Mouse (Mus musculus): ENCODE data around the gene Pofut2.

Gene Pofut2

DNA sequence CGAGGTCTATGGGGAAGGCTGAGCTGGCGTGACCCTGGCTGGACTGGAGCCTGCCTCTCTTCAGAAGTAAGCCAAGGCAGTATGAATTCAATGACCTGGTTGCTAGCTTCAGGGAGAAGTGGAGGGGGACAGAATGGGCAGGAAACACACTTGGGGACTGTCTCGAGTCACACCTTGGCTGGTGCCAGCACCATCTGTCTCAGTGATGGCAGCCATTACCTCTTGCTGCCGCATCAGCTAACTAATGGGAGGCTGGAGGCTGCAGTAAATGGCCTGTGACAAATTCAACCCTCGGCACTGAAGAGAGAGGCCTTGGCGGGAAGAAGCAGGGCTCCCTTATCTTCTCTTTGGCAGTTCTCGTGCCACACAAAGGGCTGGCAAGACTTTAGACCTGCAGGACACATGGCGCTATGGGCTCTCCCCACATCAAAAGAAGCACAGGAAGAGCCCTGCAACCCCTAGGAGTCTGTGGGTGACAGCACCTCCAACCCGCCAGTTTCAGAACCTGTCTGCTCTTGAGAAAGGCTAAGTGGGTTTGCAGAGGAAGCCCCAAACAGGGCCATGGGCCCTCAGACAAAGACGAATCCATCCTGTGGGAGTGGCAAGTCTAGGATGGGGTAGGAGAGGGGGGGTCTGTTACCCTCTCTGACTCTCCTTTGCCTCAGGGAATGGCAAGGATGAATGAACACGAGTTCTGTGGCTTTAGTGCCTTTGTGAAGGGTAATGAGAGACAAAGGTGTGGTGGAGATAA lies 14.1 kb downstream of the Pofut2 start:
- DNase-seq: peak; percentile 92 to 95

DNA sequence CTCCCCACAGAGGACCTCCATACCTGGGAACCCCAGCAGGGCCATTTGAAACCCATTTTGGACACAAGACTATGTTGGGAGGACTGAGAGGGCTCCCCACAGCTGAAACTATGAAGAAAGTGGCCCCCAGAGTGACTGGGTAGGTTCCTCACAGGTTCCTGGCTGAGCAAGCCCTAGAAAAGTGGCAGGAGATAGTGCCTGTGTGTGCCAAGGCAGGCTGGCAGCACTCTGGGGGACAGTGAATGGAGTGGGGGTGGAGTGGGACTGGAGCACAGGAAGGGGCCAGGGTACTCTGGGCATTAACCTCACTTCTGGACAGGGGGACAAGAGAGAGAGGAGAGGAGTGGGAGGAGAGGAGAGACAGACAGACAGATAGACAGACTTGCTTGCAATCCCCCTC lies 14.8 kb downstream of the Pofut2 start:
- peak; percentile 52 to 57 for DNase-seq

DNA sequence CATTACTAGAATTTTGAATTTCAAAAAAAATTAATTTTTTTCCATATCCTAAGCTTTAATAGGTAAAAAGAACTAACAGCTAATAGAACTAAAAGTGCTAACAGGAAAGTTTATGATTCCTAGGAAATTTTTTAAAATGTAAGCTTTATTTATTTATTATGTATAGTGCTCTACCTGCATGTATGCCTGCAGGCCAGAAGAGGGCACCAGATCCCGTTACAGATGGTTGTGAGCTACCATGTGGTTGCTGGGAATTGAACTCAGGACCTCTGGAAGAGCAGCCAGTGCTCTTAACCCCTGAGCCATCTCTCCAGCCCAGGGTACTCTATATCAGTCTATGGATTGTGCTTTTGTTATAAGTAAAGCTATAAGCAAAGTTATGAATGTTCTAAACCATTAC lies 23.1 kb downstream of the Pofut2 start:
- DNase-seq: peak in 1 of 2 experiments; percentile 6

DNA sequence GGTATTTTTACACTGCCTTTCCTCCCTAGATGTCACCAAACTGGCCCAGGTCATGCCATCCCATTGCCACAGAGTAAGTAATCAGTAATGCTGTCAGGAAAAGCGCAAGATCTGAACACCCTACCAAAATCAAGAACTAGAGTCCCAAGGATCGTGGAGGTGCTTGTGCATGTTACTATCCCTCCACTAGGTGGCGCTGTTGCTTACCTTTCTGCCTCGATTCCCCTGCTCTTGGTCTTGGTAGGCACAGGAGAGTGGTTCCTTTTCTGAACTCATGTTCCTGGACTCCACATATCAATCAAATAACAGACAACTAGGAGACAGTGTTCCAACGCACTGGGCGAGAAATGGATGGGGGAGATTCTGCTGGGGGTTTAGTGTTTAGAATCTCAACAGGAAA lies 23.8 kb downstream of the Pofut2 start:
- peak; percentile 88 to 92 for DNase-seq

DNA sequence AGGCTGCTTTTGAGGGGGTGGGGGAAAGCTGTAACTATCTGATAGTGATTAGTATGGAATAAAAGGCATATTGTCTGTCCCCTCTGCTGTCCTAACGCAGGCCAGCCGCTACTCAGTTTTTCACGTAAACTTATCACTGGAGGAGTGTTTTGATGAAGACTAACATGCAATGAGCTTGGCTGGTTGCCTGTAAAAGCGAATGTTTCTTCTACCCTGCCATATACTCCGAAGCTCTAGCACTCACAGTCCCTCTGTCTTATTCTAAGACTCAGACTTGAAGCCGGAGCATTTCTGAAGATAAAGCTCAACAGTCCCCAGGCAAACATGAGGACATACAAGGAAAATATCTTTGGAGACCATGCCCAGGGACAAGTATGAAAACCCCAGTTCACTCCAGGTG lies 25.8 kb downstream of the Pofut2 start:
- DNase-seq: no peak

DNA sequence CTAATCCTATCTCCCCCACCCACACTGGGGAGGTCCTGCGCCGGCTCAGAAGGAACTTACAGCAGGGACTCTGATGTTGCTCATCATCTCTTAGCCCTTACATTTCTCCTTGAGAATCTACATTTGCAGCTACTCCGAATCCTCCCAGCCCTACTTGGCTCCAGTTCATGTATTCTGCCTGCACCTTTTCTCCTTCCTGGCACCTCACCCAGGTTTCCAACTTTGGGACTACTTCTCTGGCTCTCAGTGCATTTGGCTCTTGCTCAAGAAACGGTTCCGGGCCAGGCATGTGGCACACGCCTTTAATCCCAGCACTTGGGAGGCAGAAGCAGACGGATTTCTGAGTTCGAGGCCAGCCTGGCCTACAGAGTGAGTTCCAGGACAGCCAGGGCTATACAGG lies 28.6 kb downstream of the Pofut2 start:
- peak in 1 of 2 experiments; percentile 42 for DNase-seq

DNA sequence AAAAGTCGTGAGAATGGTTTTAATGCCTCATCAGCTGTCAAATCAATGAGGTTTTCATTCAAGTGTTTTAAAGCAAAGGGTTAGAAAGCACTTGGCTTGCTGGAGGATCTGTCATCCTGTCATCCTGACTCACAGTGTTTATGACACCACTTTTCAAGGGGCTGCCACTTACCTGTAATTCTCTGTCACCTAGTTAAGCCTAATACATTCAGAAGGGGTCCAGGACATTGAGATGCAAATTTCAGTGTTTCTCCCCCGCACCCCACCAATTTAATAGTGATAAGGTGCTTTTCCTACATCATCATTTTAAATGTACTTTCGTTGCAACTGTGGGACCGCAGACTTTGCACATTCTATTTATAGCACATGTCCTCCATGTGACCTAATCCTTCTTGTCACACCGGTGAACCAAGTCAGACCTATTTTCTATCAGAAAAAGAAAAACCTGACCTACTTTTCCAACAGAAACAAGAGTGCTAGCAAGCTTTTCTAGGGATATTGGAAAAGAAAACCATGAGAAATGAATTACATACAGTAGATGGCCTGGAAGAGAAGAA lies 29.7 kb downstream of the Pofut2 start:
- no peak for DNase-seq

DNA sequence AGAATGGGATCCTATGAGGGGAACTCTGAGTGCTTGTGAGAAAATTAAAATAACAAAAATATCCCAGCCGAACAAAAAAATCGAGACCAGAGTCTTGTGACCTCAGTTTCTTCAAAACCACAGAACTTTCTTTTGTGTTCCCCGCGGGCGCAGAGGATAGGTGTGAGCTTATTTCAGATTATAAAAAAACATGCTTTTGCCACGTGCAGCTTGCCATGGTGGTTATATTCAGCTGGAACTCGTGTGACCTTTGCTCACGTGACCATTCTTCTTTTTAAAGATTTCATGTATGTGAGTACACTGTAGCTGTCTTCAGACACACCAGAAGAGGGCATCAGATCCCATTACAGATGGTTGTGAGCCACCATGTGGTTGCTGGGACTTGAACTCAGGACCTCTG lies 30.5 kb downstream of the Pofut2 start:
- no peak for DNase-seq

DNA sequence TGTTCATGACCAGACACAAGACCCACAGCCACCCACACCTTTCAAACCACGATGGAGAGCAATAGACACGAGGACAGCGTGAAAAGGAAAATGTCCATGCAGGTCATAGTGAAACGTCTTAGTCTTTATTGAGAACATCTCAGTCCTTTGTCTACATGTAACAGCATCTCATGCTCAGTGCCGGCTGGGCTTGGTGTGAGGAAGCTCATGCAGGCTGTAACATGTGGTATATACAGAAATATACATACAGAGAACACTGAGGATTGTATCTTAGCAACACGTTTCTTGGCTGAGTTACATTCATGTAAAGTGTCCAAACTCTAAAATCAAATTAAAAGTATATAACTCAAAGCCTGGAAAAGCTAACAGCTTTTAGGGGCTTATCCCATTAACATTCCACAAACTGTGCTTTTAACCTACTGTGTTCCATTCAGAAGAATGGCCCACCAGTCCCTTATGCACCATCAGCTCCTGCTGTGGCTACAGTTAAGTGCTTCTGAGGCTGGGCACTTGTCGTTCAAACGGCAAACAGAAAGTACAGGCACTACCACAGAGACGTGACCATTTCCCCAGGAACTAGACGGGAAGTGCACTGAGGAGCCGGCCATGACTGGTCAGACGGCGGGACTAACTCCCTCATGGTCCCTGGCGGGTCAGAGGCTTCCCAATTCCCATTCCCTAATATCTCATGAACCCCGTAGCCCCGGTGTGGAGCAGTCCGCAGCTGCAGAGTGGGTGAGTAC lies 31.8 kb downstream of the Pofut2 start:
- no peak for DNase-seq

DNA sequence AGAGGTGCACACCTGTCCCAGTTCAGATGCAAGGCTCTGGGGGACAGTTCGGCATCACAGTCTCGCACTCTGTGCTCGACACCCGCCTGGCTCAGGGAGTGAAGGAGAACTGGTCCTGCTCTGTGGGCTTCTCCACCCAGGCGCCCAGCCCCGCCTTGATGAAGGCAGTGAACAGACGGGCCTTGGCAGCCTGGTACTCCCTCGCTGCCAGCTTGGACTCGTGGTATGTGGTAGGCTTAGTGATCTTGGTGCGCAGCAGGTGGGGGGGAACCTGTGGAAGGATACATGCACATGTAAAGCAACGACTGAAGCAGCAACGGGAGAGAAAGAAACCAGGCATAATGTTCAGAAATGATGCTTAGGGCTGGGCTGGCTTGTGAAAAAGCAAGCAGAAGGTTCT lies 35.7 kb downstream of the Pofut2 start:
- peak; percentile 81 to 86 for DNase-seq

DNA sequence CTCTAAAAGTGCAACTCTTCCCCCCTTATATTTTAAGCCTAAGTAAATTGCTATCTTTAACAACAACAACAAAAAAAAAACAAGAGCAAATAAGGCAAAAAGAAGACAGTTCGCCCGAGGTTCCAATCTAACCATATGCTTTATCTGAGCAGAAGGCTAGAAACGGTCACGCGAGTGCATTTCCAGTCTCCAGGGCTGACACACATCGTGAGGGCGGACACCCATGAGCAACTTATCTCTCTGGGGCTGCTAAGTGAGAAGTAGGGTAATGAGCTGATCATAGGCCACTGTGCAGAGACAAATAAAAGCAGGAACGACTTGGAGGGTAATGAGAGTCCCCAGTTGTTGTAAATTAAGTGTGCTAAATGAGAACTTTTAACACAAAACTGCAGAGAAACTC lies 39.6 kb downstream of the Pofut2 start:
- no peak for DNase-seq

DNA sequence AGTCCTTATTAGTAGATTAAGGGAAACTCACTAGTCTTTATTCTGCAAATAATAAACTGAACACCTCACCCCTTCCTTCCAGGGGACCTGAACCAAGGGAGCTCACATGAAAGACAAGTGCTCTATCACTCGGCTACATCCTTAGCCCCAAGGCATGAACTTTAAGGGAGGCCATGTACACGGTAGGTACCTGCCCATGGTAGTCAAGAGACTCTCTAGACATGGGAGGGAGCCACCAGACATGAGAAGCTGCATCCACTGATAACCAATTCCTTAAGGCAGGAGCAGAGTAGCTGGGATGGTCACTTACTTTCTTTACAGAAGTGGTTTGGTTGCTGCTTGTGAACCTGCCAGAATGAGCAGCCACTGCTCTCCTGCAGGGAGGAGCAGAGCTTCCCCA lies 40.2 kb downstream of the Pofut2 start:
- DNase-seq: no peak

DNA sequence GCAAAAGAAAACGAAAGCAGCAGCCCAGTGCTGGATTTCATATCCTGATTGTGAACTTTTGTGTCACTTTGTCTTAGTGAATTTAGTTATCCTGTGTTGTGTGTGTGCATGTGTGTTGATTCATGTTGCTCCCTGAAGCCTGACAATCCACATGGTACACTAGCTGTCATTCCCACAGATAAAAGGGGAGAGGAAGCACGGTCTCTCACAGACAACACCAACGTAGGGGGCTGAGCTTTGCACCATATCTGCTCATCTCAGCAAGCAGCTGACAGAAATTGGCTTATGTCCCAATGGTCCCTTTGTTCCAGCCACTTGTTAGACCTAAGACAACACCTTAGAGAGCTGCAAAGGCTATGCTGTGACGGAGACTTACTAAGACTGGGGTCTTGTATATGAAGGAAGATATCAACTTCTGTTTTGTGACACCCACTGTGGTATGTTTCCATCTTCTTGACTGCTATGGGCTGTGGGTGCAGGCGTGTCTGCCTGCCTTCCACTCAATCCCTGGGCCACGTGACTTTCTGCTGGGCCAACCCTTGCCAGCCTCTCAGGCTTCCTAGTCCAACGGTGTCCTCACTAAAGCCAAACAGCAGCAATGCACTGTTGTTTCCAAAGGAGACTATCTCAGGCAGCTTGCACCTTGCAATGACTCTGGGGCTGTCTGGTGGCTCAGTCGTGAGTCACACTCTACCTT lies 41.4 kb downstream of the Pofut2 start:
- no peak for DNase-seq

DNA sequence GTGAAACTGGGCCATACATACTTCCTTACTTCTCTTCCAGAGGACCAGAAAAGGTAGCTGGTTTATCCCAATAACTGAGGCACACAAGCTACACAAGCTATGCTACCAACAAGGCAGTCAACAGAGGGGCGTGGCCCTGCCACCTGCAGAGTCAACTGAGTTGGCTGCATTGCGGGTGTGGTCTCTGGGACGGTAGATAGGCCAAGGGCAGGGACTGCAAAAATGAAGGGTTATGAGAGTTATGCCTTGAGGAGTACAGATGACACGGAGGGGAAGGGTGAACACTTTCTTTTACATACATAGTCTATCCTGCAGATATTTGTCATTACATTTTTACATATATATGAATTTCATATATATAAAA lies 41.9 kb downstream of the Pofut2 start:
- DNase-seq: no peak

DNA sequence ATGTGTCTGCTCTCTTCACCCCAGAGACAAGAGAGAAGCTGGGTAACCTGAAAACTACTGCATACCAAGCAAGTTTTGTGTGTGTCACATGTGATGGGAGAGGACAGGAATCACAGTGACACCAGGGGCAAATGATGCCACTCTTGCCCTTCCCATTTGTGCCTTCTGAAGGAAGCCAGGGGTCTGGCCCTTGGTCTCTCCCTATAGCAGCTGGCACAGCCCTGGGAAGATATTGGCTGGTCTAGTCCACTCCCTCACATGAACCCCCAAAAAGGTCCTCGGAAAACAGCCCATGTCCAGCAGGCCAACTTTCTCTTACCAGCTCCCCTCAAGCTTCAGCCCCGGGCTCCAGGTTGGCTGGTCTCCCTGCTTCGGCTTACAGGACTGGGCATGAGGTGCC lies 45.3 kb downstream of the Pofut2 start:
- no peak for DNase-seq

DNA sequence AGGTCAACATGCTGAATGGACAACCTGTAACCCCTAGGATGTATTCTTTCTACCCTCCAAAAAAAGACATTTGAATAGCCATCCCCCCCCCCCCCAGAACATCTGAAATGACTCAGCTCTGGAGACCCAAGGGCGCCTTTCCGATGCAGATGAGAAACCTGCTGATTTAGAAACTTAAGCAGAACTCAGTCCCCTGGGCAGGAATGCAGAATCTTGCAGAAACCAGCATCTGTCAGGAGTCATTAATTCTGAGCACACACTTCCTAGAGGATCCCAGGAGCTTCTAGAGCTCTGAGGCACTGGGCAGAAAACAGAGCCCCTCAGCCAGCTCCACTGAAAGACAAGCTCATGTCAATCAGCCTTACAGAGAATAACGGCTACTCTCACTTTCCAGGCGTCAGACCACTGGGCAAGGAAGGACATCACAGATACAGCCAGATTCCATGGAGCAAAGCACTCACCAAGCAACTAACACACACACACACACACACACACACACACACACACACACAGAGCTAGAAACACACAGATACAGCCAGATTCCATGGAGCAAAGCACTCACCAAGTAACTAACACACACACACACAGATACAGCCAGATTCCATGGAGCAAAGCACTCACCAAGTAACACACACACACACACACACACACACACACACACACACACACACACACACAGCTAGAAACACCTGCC lies 46.0 kb downstream of the Pofut2 start:
- DNase-seq: no peak

DNA sequence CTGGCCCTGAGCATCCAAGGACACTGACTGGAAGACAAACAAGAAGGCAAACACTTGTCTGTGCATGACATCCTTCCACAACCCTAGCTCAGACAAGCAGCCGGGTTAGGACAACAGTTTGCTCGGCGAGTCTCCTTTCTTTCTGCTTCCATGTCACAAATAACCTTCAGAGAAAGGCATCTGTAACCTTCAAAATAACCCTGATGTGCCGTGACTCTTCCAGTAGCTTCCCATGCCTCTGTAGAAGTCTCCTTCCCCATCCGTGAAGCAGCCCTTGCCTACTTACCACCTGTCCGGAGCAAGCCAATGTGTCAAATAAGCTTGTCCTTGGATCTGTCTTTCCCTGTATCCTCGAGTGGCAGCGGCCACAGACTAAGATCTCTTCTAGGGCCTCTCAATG lies 46.7 kb downstream of the Pofut2 start:
- DNase-seq: no peak

DNA sequence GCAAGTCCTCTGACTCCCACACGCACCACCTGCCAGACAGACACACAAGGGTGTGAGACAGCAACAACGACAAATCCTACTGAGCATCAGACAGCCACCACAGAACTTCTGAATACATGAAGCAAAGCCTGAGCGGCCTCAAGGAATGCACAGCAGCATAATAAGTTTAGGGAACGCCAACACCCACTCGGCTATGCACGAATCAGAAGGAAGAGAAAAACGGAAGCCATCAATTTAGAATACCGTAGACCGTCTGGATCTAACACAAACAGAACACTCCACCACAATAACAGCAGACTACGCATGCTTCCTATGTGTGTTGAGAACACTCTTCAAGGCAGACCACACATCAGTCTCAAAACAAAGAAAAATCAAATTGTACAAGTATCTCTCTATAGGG lies 50.0 kb downstream of the Pofut2 start:
- DNase-seq: no peak

DNA sequence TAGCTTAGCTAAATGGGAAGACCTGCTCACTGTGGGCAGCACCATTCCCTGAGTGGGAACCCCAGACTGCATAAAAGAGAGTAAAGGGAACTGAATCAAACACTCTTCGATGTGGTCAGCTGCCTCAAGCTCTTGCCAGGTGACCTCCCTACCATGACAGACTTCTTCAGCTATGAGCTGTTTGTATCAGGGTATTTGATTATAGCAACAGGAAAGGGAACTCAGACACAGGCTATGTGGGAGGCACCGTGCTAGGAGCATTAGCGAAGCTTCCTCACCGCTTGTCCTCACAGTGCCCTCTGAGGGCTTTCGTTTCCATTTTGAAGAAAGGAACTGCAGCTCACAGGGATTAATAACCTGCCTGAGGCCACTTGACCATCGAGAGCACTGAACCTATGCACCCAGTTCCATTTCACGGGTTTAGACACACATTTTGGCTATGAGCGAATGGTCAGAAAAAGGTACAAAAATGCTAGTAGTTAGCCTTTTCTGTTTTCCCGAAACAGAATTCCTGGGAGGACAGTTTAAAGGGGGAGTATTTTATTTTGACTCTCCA lies 55.8 kb downstream of the Pofut2 start:
- no peak for DNase-seq

DNA sequence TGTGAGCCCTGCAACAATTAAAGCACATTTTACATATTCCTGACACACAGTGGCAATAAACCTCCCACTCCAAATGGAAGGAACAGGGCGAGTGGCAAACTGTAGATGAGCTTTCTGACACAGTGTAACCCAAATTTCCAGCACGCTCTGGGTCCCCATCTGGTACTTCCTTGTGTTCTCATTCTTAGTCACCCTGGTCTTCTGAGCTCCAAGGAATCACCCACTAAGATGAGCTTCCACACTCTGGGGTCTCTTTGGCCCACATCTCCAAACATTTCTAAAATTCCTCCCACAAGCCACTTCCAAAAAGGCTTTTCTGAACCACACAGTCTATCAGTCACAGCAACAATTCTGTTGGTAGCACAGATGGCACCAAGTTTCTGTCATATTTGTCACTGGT lies 56.7 kb downstream of the Pofut2 start:
- no peak for DNase-seq
